Mouse (Mus musculus): ENCODE data around the gene Cpeb3.
"Not testable (repeated sequence)": the region's sequence is repeated elsewhere in the genome, so short reads cannot be mapped to it uniquely, and the experiment has no call there.

Gene Cpeb3

GRCm38 (mm10) chr19:37208176-37208755, at the start of gene Cpeb3:
TSS of gene Cpeb3 (minus strand) at chr19:37208601.
- DNase-seq (ENCODE audit: low read depth, low spot score): peak; percentile 62

GRCm38 (mm10) chr19:37255321-37255720, 46.9 kb upstream of the Cpeb3 start:
- no peak for DNase-seq (ENCODE audit: low read depth, low spot score)

GRCm38 (mm10) chr19:37252104-37252503, 43.7 kb upstream of the Cpeb3 start:
- no peak for DNase-seq (ENCODE audit: low read depth, low spot score)

- no peak for DNase-seq (ENCODE audit: low read depth, low spot score)
These were observed 39.8 kb upstream of the Cpeb3 start for GRCm38 (mm10) chr19:37248199-37248598.

- no peak for DNase-seq (ENCODE audit: low read depth, low spot score)
These were observed 38.5 kb upstream of the Cpeb3 start for GRCm38 (mm10) chr19:37246859-37247258.

- no peak for DNase-seq (ENCODE audit: low read depth, low spot score)
These were observed 34.3 kb upstream of the Cpeb3 start for GRCm38 (mm10) chr19:37242707-37243106.

- no peak for DNase-seq (ENCODE audit: low read depth, low spot score)
These were observed 32.8 kb upstream of the Cpeb3 start for GRCm38 (mm10) chr19:37241201-37241600.

- peak; percentile 78 for DNase-seq (ENCODE audit: low read depth, low spot score)
These were observed 30.7 kb upstream of the Cpeb3 start for GRCm38 (mm10) chr19:37239096-37239495.

GRCm38 (mm10) chr19:37238651-37239050, 30.2 kb upstream of the Cpeb3 start:
- no peak for DNase-seq (ENCODE audit: low read depth, low spot score)

- DNase-seq (ENCODE audit: low read depth, low spot score): no peak
These were observed 29.5 kb upstream of the Cpeb3 start for GRCm38 (mm10) chr19:37237712-37238437.

- no peak for DNase-seq (ENCODE audit: low read depth, low spot score)
These were observed 28.9 kb upstream of the Cpeb3 start for GRCm38 (mm10) chr19:37237306-37237705.

- DNase-seq (ENCODE audit: low read depth, low spot score): no peak
These were observed 27.4 kb upstream of the Cpeb3 start for GRCm38 (mm10) chr19:37235818-37236217.

- DNase-seq (ENCODE audit: low read depth, low spot score): peak; percentile 39
These were observed 25.4 kb upstream of the Cpeb3 start for GRCm38 (mm10) chr19:37233561-37234539.

- not testable (repeated sequence) for DNase-seq (ENCODE audit: low read depth, low spot score)
These were observed 24.2 kb upstream of the Cpeb3 start for GRCm38 (mm10) chr19:37232598-37232997.

- DNase-seq (ENCODE audit: low read depth, low spot score): no peak
These were observed 16.9 kb upstream of the Cpeb3 start for GRCm38 (mm10) chr19:37225197-37225862.

GRCm38 (mm10) chr19:37214711-37215110, 6.3 kb upstream of the Cpeb3 start:
- no peak for DNase-seq (ENCODE audit: low read depth, low spot score)

- no peak for DNase-seq (ENCODE audit: low read depth, low spot score)
These were observed 3.0 kb upstream of the Cpeb3 start for GRCm38 (mm10) chr19:37211416-37211815.

GRCm38 (mm10) chr19:37210457-37210856, 2.1 kb upstream of the Cpeb3 start:
- no peak for DNase-seq (ENCODE audit: low read depth, low spot score)

- no peak for DNase-seq (ENCODE audit: low read depth, low spot score)
These were observed 1.2 kb upstream of the Cpeb3 start for GRCm38 (mm10) chr19:37209467-37210128.

- DNase-seq (ENCODE audit: low read depth, low spot score): no peak
These were observed 585 bp upstream of the Cpeb3 start for GRCm38 (mm10) chr19:37208986-37209385.
